Mouse (Mus musculus): ENCODE data around the gene Col25a1. TPM values are rescaled to one million over a fixed set of nuclear protein-coding genes. Genes with fewer than 3 reads are reported as not detected.

Gene Col25a1
- polyA plus RNA-seq, 1 experiment = 24.7 TPM

DNA sequence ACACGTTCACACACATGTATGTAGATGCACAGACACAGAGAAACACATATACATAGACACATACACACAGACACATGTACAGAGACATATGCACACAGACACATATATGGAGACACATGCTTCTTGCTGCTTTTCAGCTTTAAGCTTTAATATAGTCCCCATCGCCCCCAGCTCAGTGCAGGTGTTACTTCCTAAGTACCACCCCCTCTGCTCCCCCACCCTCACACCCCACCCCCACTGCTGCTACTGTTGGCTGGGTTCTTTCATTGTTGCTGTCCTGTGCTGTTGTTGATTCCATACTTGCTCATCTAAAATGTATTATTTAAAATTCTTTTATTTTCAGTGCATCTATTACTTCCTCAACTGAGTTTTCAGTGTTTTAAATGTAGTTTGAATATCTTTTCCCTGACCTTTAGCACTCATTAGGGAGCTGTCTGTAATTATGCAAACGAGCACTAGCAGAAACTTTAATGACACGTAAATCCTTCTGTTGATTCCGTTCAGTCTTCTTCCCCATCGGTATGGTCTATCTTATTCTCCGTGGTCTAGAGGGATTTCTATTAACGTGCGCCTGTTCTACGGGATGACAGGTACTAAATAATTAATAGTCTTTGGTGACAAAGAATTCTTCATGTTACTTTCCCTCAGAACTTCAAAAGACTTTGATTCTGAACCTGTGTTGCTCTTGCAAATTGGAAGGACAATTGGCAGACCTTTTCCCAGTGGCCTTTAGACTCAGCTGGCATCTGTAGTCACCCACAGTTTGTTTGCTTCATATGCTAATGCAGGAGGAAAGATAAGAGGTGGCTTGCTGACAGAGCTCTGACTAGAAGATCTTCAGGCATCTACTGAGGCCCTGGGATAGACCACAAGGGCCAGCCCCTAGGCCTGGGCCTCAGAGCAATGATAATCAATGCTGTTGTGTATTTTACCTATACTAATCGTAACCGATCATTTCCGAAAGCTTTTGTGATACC lies 196.0 kb downstream of the Col25a1 start:
- no peak for DNase-seq (ENCODE audit: low spot score)

- DNase-seq (ENCODE audit: low spot score) = no peak
These were observed 197.6 kb downstream of the Col25a1 start for GRCm38 (mm10) chr3:130328909-130329308.

GRCm38 (mm10) chr3:130329833-130330555 lies 198.7 kb downstream of the Col25a1 start:
- no peak for DNase-seq (ENCODE audit: low spot score)

DNA sequence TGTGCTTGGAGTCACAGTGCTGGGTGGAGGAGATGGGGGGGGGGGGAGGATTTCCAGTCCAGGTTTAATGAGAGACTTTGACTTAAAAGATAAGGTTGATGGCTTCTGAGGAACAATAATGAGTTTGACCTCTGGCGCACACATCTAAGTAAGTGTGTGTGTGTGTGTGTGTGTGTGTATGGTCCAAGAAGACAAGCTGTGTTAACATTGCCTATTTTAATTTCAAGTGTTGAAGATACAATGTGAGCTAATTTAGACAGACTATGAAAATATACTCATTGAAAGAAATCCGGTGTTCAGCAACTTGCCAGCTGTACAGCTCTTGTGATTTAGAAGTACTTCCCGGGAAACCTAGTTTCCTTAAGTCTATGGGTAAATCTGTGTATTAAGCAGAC lies 199.3 kb downstream of the Col25a1 start:
- no peak for DNase-seq (ENCODE audit: low spot score)

DNA sequence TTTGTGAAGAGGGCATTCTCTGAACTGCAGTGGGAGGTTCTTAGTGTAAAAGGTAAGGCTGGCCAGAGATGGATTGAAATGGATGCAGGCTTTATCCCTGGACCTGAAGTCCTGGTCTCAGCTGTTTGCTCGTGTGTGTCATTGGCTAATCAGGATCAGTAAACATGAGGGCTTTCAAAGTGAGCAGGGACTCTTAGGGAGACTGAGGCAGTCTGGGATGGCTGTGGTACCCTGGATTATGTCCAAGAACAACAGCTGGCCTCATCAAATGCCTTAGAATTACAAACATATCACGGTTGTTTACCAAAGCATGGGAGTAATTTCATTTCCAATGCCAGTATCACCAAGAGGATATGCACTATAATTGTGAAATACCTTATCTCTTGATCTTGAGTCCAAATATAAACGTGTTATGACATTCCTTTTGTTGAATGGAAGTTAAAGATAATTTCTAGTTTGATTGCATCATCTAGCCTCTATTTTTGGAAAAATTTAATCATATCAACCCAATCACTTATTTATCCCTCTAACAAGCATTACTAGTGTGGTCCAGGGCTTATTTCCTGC lies 201.1 kb downstream of the Col25a1 start:
- DNase-seq (ENCODE audit: low spot score) = no peak

DNA sequence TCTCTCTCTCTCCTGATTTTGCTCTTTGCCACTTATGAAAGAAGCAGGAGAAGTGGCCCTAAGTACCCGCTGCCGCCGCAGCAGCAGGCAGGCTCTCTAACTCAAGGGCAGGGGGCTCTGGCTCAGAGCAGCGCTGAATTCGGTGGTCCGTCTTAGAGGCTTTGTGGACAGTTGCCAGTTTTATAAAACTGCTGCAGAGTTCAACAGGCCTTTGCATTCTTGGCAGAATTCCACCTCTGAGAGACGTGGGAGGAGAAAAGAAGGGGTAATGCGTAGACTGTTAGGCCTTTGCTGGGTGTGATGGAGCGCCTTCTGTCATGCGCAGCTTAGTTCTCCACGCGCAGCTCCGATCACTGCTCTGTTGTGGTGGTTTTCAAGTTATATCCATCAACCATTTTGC lies 206.6 kb downstream of the Col25a1 start:
- no peak for DNase-seq (ENCODE audit: low spot score)

- no peak for DNase-seq (ENCODE audit: low spot score)
These were observed 207.1 kb downstream of the Col25a1 start for GRCm38 (mm10) chr3:130338371-130338770.

- DNase-seq (ENCODE audit: low spot score) = no peak
These were observed 218.9 kb downstream of the Col25a1 start for GRCm38 (mm10) chr3:130350161-130350560.

DNA sequence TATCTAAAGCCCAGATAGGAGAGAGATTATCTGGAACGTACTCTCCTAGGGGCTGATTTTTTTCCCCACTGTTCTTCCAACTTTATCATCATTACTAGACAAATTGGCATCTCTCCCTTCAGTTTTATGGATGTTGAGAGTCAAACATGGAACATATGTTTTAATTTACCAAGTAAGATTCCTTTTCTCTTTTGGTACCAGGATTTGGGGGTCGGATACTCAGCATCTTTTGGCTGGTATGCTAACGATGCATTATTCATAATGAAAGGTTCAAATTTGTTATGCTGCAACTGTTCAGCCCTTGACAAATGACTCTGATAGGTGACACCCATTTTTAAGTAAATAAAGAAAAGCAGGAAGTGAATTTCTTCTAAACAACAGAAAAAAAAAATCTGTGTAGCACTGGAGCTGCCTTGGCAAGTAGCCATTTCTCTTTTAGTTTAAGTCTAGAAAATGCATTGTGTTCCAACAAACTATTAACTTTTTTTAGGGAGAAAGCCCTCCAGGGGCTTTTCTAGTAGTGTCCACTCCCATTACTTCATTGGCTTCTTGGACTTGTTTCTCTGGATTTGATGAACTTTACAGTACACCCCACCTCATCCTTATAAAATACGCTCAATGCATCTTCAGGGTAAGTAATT lies 223.2 kb downstream of the Col25a1 start:
- no peak for DNase-seq (ENCODE audit: low spot score)

GRCm38 (mm10) chr3:130356575-130357173 lies 225.4 kb downstream of the Col25a1 start:
- no peak for DNase-seq (ENCODE audit: low spot score)

- DNase-seq (ENCODE audit: low spot score) = no peak
These were observed 229.5 kb downstream of the Col25a1 start for GRCm38 (mm10) chr3:130360813-130361212.

- no peak for DNase-seq (ENCODE audit: low spot score)
These were observed 230.6 kb downstream of the Col25a1 start for GRCm38 (mm10) chr3:130361922-130362321.

DNA sequence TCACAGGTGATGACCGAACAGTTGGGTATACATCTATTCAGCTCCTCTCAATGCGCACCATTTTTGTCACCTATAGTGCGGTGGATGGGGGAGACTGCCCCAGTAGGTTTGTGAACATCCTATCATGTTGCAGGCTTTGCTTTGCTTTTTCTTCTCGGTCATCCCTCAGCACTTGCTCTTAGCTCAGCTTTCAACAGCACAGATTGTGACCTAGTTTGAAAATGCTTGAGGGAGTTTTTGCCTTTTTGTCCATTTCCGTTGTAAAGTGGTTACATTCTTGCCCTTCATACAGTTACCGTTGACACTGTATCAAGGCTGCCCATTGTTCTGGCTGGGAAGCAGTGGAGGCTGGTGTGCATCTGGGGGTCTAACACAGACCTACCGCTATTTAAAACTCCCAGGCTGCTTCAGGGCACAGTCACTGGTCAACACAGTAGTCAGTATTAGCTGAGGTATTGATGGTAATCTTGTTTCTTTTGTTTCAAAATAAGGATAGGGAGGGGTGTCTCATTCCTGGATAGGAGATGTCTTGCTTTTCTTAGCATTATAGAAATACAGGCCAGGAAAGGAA lies 231.6 kb downstream of the Col25a1 start:
- no peak for DNase-seq (ENCODE audit: low spot score)

DNA sequence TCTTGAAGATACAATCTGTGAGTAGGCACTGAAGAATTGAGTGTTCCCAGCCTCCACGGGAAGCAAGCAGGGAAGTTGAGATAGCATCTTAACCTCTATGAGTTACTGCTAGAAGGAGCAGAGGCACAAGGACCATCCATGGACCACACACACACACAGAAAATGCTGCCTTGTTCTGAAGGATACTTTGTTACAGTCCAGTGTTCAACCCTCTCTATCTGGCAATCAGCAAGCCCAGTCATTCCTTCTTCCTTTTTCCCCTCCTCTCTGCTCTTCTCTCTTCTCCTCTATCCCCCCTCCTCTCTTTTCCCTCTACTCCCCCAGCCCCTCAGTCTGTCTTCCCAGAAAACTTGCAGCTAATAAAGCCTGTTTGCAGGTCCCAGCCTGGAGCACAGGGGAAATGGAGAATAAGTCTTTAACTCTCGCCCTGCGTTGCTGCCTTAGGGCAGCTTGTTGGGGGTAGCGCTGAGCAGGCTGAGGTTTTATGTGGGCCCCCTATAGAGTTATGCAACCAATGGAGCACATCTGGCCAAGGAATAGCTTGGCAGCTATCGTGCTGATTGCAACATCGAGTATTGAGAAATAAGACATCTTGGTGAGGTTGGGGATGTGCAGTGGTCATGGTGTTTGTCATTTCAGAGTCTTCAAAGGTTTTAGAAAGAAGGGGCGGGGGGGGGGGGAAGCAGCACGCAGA lies 235.8 kb downstream of the Col25a1 start:
- DNase-seq (ENCODE audit: low spot score) = no peak

- DNase-seq (ENCODE audit: low spot score) = no peak
These were observed 237.1 kb downstream of the Col25a1 start for GRCm38 (mm10) chr3:130368352-130368751.

- DNase-seq (ENCODE audit: low spot score) = no peak
These were observed 237.8 kb downstream of the Col25a1 start for GRCm38 (mm10) chr3:130369113-130369512.

DNA sequence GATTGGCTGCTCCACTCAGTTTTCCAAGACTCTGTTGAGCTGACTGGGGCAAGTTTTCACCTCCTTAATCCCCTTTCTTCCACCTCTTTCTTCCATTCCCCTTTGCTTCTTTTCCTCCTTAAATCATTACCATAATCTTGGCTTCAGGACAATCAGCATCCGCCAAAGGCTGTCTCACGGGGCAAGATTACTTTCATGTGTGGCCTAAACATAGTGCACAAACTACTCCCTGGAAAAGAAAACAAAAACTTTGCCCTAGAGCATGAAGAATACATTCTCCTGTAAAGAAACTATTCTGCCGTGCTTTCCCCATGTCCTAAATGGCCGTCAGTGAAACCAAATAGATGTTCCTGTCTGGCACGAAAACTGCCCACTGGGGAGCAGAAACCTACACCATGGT lies 238.9 kb downstream of the Col25a1 start:
- DNase-seq (ENCODE audit: low spot score) = no peak

DNA sequence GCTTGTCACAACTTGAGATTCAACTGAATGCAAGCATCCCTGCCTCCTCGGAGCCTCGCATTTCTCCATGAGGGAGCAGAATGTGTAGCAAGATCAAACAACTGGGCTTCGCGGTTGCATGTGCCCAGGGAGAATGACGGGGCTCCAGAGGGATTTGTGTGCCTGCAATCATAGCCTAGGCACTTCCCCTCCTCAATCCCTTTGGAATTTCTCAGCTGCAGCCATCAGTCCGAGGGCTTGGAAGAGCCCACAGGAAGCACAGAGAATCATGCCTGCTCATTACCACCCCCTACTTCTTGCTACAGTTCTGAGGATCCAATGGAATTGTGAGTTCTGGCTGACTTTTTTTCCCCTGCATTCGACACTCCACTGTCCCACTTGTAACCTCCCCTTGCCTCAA lies 241.8 kb downstream of the Col25a1 start:
- no peak for DNase-seq (ENCODE audit: low spot score)

DNA sequence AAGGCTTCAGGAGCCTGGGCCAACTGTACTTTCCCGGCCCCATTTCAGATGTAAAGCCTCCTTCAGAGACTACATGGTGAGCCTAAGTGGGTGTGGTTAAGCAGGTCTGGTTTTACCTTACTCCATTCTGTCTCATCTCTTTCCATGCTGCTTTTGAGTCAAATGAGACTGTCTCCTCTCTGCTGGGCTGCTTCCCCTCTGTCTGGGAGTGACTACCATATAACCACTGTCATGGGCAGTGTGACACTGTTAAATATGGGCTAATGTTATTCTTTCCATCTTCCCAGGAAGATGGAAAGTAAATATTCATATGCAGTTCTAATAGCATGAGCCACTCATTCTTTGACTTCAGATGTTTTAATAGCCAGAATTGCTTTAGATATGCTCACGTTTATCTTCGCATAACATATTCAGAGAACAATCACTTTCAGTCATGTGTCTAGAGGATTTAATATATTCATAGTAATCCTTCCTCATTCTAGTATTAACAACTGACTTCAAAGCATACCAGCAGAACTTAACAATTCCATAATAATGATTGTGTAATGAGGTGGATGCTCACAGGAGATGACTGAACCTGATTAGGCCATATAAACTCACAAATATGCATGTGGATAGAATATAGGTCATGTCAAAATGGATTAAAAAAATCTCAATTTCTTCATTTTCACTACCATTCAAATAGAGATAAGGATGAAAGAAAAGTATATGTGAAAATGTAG lies 243.5 kb downstream of the Col25a1 start:
- DNase-seq (ENCODE audit: low spot score) = no peak

- no peak for DNase-seq (ENCODE audit: low spot score)
These were observed 246.5 kb downstream of the Col25a1 start for GRCm38 (mm10) chr3:130377786-130378185.

Measured in urinary bladder, adult 2 months (tissue).